Mouse (Mus musculus) cortical plate, adult 2 months (tissue): ENCODE measurements around the gene Timm17a.

Experiments
- CTCF ChIP-seq: fragments of 200-500 bp; IDR thresholded peaks from 2 replicates; pipeline ENCODE4 v1.5.1; 2011; ENCODE audit warnings: mild to moderate bottlenecking, control low read depth, low read length; ENCODE audit not compliant: insufficient read depth; ENCODE audit errors: extremely low read depth
- POLR2A ChIP-seq: fragments of 200-500 bp; IDR thresholded peaks from 2 replicates; pipeline ENCODE4 v1.6.1; 2011; ENCODE audit warnings: mild to moderate bottlenecking, low read length, control low read depth; ENCODE audit not compliant: insufficient read depth; ENCODE audit errors: extremely low read depth

DNA sequence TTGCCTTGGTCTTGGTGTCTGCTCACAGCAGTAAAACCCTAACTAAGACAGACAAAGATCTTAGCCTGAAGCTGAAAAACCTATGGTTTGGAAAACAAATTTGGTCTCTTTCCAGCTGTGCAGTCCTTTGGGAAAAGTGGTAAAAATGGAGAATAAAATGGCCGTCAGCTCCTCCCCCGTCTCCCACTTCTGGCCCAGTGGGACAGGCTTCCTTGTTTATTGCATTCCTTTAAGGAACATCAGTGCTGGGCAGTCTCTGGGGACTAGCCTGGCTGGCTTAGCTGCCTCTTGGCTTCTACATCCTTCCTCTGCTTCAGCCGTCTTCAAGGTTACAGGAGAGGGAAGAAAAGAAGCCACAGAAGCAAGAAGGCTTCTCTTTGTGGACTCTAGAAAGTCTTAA, 38.4 kb upstream of the Timm17a start:
- TF ChIP-seq CTCF (no peak), POLR2A (no peak)
